Mouse (Mus musculus): ENCODE data around the gene Lrrc32. TPM values are rescaled to one million over a fixed set of nuclear protein-coding genes. Genes with fewer than 3 reads are reported as not detected.
A peak's percentile ranks its signal among the peaks of the same experiment; 100 is the strongest.

Gene Lrrc32
- polyA plus RNA-seq, 1 experiment from 2014 or later: 7.2 TPM

DNA sequence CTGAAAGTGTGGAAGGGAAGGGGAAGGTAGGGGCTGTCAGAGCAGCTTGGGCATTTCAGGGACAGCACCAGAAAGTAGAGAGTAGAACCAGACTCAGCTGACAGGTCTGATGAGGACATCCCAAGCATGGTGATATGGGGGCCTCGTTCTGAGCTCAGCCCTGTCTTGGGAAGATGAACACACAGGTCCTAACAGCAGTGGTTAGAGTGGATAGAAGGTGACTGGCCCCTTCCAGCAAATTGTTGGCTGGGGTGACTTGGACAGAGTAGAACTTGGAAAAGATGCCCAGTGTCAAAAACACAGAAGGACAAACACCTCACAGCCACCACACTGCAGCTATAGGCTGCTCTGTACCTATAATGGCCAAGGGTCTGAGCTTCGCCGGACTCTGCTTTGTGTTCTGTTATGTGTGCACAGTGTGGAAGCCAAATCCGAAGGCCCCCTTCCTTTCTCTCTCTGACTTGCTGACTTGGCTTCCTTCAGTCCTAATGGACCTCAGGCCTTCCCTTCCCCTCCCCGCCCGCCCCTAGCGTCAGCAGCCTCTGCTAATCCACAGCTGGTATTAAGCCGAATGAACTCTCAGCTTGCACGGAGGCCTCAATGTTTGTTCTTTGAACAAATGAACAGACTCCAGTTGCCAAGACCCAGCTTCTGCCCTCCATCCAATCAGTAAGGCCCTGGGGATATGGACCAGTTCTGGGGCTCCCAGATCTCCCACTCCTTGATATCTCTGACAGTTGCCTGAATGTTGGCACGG lies 48.3 kb downstream of the Lrrc32 start:
- DNase-seq: peak; percentile 74
- TF ChIP-seq CTCF (IDR thresholded peaks at IDR 0.05; ENCODE audit: low read depth): no peak

DNA sequence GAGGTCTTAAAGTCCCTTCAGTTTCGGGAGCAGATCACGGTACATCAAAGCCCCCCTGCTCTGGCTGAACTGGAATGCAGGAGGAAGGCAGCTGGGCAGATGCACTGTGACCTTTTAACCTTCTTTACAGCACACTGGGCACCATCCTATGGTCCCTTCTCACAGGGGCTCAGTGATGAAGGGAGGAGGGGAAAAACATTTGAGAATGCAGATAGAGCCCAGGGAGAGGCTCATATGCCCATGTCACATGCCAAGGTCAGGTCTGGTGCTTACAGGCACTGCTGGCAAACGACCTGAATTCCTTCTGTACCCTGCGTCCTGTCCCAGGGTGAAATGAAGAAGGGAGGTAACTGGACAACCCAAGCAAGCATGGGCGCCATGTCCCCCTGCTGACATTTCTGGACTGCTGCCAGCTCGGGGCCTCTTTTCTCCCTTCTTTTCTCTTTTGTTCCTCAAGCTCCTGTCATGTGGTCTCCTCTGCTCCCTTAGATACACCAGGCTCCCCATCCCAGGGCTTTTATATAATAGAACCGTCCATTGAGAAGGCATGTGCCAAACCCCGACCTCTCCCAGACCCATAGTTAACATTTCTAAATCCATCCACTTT lies 49.0 kb downstream of the Lrrc32 start:
- Histone ChIP-seq H3K4me3 (ENCODE audit: low read depth, low read length) (no peak overlapping the region), H3K4me2 (no peak overlapping the region), H3K4me1 (ENCODE audit: insufficient read depth) (peaks cover 20% of the 10 kb centered on the region), H3K9ac (no peak overlapping the region), H3K27me3 (ENCODE audit: insufficient read depth, low read length) (no peaks in the 10 kb centered on the region), H3K36me3 (ENCODE audit: insufficient read depth) (no peaks in the 10 kb centered on the region), H3K27ac (ENCODE audit: low read depth) (peak overlapping the region; percentile 82; the same call in 1 of the 2 replicates), H3K9me3 (ENCODE audit: low read depth, low read length) (no peaks in the 10 kb centered on the region)
- peak; percentile 58 for DNase-seq
- TF ChIP-seq CTCF (IDR thresholded peaks at IDR 0.05; ENCODE audit: low read depth): no peak
- WGBS: 32% methylated on average over 7 of the region's 8 CpGs
- peak; percentile 42; the same call in 1 of the 2 replicates for ATAC-seq (ENCODE audit: insufficient read depth)

More for the DNA sequence above, 48.3 kb downstream of the Lrrc32 start:
- Histone ChIP-seq H3K9me3 (ENCODE audit: low read depth, low read length) (no peaks in the 10 kb centered on the region), H3K4me1 (ENCODE audit: insufficient read depth) (peaks cover 20% of the 10 kb centered on the region), H3K27me3 (ENCODE audit: insufficient read depth, low read length) (no peaks in the 10 kb centered on the region), H3K4me2 (no peak overlapping the region), H3K9ac (no peak overlapping the region), H3K4me3 (ENCODE audit: low read depth, low read length) (no peak overlapping the region), H3K27ac (ENCODE audit: low read depth) (peak overlapping the region; percentile 82), H3K36me3 (ENCODE audit: insufficient read depth) (no peaks in the 10 kb centered on the region)
- ATAC-seq (ENCODE audit: insufficient read depth): peak; percentile 64
- 31% methylated on average over 10 of the region's 10 CpGs for whole genome bisulfite sequencing

DNA sequence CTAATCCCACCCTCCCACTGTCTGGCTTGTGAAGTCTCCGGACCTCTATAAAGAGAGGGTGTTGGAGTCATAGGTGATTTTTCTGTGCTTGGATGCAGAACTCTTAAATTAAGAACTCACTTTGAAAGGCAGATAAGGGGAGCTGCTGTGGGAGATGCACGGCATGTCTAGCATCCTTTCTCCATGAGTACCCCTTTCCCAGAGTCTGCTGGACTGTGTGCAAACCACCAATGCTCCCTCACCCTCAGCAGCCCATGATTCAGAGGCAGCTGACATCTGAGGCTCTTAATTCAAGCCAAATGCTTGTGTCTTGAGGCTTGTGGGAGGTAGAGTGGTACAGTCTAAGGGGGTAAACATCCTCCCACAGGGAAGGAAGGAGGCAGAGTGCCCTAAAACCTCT lies 51.8 kb downstream of the Lrrc32 start:
- H3K9ac ChIP-seq: no peak overlapping the region
- no peak overlapping the region for H3K4me3 ChIP-seq (ENCODE audit: low read depth, low read length)
- TF ChIP-seq CTCF (IDR thresholded peaks at IDR 0.05; ENCODE audit: low read depth): no peak
- no peaks in the 10 kb centered on the region for H3K36me3 ChIP-seq (ENCODE audit: insufficient read depth)
- no peaks in the 10 kb centered on the region for H3K9me3 ChIP-seq (ENCODE audit: low read depth, low read length)
- H3K27ac ChIP-seq (ENCODE audit: low read depth): no peak overlapping the region
- peaks cover 20% of the 10 kb centered on the region for H3K4me1 ChIP-seq (ENCODE audit: insufficient read depth)
- H3K27me3 ChIP-seq (ENCODE audit: insufficient read depth, low read length): no peaks in the 10 kb centered on the region
- H3K4me2 ChIP-seq: no peak overlapping the region
- no peak for ATAC-seq (ENCODE audit: insufficient read depth)
- no peak for DNase-seq
- 46% methylated on average over 2 of the region's 2 CpGs for WGBS

DNA sequence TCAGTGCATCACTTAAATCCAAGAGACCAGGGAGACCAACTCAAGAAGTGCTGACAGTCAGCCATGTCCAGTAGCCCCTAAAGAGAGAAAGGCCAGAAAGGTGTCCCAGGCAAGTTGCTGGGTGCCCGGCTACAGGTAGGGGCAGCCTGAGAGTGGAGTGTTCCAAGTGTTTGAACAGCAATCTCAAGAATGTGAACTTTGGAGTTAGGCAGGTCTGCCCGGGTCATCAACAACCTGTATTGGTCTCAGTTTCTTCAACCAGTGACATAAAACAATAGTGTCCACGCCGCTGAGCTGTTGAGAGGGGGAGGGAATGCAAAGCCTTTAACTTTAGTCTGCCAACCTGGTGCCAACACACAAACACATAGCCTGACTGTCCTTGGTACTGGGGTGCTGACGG lies 52.5 kb downstream of the Lrrc32 start:
- H3K4me1 ChIP-seq (ENCODE audit: insufficient read depth): peaks cover 20% of the 10 kb centered on the region
- ATAC-seq (ENCODE audit: insufficient read depth) (no peak), DNase-seq (no peak)
- H3K9me3 ChIP-seq (ENCODE audit: low read depth, low read length): no peaks in the 10 kb centered on the region
- no peaks in the 10 kb centered on the region for H3K36me3 ChIP-seq (ENCODE audit: insufficient read depth)
- H3K4me2 ChIP-seq: no peak overlapping the region
- 67% methylated on average over 5 of the region's 5 CpGs for WGBS
- H3K27ac ChIP-seq (ENCODE audit: low read depth): no peak overlapping the region
- 0 out of 2 replicates have a peak, but pooled peaks have one; percentile 1 for TF ChIP-seq CTCF (IDR thresholded peaks at IDR 0.05; ENCODE audit: low read depth)
- H3K27me3 ChIP-seq (ENCODE audit: insufficient read depth, low read length): no peaks in the 10 kb centered on the region
- no peak overlapping the region for H3K9ac ChIP-seq
- no peak overlapping the region for H3K4me3 ChIP-seq (ENCODE audit: low read depth, low read length)

DNA sequence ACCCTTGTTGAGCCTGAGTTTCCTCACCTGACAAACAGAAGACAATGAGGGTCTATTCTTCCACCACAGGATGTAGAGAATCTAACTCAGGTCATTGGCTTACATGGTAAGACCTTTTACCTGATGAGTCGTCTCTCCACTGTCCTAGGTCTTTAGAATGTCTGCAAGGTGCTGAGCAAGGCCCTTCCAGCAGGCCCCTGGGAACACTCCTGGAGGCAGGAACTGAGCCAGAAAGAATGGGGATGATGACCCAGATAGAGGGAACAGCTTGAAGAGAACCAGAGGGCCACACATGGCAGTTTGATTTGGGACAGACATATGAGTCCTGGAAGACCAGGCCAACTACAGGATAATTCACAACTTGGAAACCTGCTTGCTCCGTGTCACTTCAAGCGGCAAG lies 53.2 kb downstream of the Lrrc32 start:
- TF ChIP-seq CTCF (IDR thresholded peaks at IDR 0.05; ENCODE audit: low read depth): no peak
- H3K4me3 ChIP-seq (ENCODE audit: low read depth, low read length): no peak overlapping the region
- DNase-seq: no peak
- no peaks in the 10 kb centered on the region for H3K36me3 ChIP-seq (ENCODE audit: insufficient read depth)
- no peak overlapping the region for H3K4me2 ChIP-seq
- no peak for ATAC-seq (ENCODE audit: insufficient read depth)
- no peak overlapping the region for H3K9ac ChIP-seq
- WGBS: 82% methylated on average over 3 of the region's 3 CpGs
- no peaks in the 10 kb centered on the region for H3K9me3 ChIP-seq (ENCODE audit: low read depth, low read length)
- H3K27ac ChIP-seq (ENCODE audit: low read depth): no peak overlapping the region
- H3K27me3 ChIP-seq (ENCODE audit: insufficient read depth, low read length): no peaks in the 10 kb centered on the region
- H3K4me1 ChIP-seq (ENCODE audit: insufficient read depth): peaks cover 15% of the 10 kb centered on the region

DNA sequence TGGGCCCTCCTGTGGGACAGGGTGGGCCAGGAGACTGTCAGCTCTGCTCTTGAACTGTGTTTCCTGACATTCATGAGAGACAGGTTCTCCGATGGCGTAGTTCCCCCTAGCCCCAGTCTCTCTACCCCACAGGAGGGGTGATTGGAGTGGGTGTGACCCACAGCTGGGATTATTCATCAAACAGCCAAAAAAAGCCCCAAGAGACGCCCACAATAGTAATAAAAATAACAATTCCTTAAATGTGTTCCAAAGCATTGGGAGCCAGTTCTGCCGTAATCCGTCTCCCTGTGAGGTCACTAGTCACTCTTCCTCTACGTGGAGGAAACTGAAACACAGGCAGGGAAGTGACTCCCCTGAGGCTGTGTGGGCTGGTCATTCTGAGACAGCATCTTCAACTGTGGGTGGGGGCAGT lies 53.7 kb downstream of the Lrrc32 start:
- Histone ChIP-seq H3K36me3 (ENCODE audit: insufficient read depth) (no peaks in the 10 kb centered on the region), H3K4me1 (ENCODE audit: insufficient read depth) (peaks cover 12% of the 10 kb centered on the region), H3K4me2 (no peak overlapping the region), H3K27me3 (ENCODE audit: insufficient read depth, low read length) (no peaks in the 10 kb centered on the region), H3K4me3 (ENCODE audit: low read depth, low read length) (no peak overlapping the region), H3K27ac (ENCODE audit: low read depth) (no peak overlapping the region), H3K9ac (no peak overlapping the region), H3K9me3 (ENCODE audit: low read depth, low read length) (no peaks in the 10 kb centered on the region)
- DNase-seq (peak; percentile 28), ATAC-seq (ENCODE audit: insufficient read depth) (no peak)
- no peak for TF ChIP-seq CTCF (IDR thresholded peaks at IDR 0.05; ENCODE audit: low read depth)
- WGBS: 56% methylated on average over 6 of the region's 6 CpGs

DNA sequence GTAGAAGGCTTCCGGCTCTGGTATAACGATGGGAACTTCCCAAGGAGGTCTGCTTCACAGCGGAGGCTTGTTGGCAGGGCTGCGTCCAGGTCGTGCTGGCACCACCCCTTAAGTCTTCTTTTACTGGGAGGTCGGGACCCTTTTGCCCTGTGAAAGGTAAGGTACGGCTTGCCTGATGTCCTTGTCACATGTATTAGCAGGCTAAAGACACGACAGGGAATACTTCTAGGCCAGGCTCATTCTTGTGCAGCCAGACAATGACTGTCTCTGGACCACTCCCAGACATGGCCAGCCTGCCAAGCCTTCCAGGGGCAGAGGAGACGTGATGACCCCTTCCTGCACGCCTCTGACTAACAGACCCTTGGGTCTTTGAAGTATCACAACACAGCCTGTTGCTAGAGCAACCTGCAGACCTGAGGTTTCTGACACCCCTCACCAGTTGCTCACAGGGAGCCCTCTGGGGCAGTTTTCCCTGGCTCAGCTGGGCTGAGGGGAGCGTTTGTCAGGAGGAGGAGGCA lies 54.8 kb downstream of the Lrrc32 start:
- WGBS: 49% methylated on average over 11 of the region's 11 CpGs
- 0 out of 2 replicates have a peak, but pooled peaks cover 4% of the 10 kb centered on the region for H3K4me1 ChIP-seq (ENCODE audit: insufficient read depth)
- DNase-seq (no peak), ATAC-seq (ENCODE audit: insufficient read depth) (no peak)
- H3K36me3 ChIP-seq (ENCODE audit: insufficient read depth): no peaks in the 10 kb centered on the region
- no peak overlapping the region for H3K4me2 ChIP-seq
- no peak overlapping the region for H3K4me3 ChIP-seq (ENCODE audit: low read depth, low read length)
- no peak overlapping the region for H3K9ac ChIP-seq
- no peak overlapping the region for H3K27ac ChIP-seq (ENCODE audit: low read depth)
- no peak for TF ChIP-seq CTCF (IDR thresholded peaks at IDR 0.05; ENCODE audit: low read depth)
- no peaks in the 10 kb centered on the region for H3K27me3 ChIP-seq (ENCODE audit: insufficient read depth, low read length)
- H3K9me3 ChIP-seq (ENCODE audit: low read depth, low read length): no peaks in the 10 kb centered on the region

Data from lung, embryonic 14.5 days (tissue).